Mouse (Mus musculus): ENCODE results near the gene Olfr765. TPM values are rescaled to one million over a fixed set of nuclear protein-coding genes. Genes with fewer than 3 reads are reported as not detected.
"Not testable (repeated sequence)": the region's sequence is repeated elsewhere in the genome, so short reads cannot be mapped to it uniquely, and the experiment has no call there.

Gene Olfr765
- not detected for total RNA-seq (2021)

DNA sequence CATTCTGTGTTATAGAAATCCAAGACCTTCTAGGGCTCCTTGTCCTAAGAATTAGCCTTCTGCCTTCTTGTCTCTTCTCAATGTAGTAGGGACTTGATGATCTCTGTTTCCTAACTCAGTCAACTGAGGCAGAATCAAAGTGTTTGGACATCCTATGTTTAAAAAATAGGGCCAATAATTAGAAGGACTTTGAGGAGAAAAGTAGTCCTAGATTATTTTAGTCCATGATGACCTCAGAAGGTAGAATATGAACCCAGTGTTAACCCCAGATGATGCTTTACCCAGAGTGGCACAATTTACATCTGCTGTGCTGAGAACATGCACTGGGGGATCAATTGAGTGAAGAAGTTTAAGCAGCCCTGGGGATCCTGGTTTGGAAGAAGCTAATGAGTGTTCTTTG lies at the start of gene Olfr765:
Gene Olfr765 (minus strand): TSS at position 101 of the 400 bp plus-strand sequence.
- DNase-seq (ENCODE audit: low spot score in 2 of 2); intact Hi-C loops (cut with DNase I): not testable (repeated sequence)

DNA sequence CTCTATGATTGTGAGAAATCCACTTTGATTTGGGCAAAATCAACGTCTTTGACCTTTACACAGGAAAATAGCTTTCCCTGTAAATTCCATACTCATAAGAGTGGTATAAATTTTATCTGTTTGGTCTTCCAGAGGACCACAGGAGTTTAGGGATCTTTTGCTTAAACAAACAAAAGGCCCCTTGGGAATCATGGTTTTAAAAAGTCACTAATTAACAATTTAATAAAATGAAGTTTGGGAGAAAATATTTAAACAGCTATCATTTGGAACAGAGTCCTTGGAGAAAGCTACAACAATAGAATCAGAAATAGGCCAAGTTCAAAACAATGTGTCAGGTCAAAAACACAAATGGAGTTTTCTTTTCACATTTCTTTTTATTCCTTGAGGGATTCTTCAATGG lies 49.5 kb upstream of the Olfr765 start, which contains the start of gene Olfr768:
Gene Olfr768 (minus strand): TSS at position 101 of the 400 bp plus-strand sequence.
- intact Hi-C loops (cut with DNase I), result no loop called here
- DNase-seq (ENCODE audit: low spot score in 2 of 2), result no peak

DNA sequence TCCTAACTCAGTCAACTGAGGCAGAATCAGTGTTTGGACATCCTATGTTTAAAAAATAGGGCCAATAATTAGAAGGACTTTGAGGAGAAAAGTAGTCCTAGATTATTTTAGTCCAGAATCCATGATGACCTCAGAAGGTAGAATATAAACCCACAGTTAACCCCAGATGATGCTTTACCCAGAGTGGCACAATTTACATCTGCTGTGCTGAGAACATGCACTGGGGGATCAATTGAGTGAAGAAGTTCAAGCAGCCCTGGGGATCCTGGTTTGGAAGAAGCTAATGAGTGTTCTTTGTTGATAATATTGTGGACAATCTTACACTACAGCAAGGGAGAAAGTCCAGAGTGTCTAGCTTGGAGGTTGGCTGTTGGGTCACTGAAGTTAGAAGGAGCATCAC lies 33.0 kb upstream of the Olfr765 start, which contains the start of gene Olfr767:
Gene Olfr767 (minus strand): TSS at position 101 of the 400 bp plus-strand sequence.
- DNase-seq (ENCODE audit: low spot score in 2 of 2); intact Hi-C loops (cut with DNase I): not testable (repeated sequence)

- no peak for DNase-seq (ENCODE audit: low spot score in 2 of 2)
- intact Hi-C loops (cut with DNase I), result no loop called here
Measured at GRCm38 (mm10) chr10:129068877-129069276, 19.1 kb upstream of the Olfr765 start, which contains the start of gene Olfr766-ps1. TSS of gene Olfr766-ps1 (minus strand) at chr10:129068977.

DNA sequence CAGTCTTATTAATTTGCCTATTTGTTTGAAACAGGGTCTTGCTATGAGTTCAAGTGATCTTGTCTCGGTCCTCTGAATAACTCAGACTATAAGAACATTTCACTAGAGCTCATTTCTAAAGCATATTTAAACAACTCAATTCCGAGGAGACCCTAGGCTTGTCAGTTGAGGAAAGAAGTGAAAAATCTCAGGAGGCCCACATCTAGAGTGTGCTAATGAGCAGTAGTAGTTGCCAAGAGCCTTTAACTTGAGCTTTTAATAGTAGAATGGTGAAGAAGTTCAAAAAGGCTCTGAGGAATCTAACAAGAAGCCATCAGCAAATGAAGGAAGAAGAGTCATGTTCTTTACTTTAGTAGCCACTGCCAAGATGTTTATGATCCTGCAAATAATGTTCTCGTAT lies 10.0 kb downstream of the Olfr765 start, which contains the start of gene Olfr764-ps1:
Gene Olfr764-ps1 (minus strand): TSS at position 101 of the 400 bp plus-strand sequence.
- no peak for DNase-seq (ENCODE audit: low spot score in 2 of 2)
- intact Hi-C loops (cut with DNase I), result no loop called here

GRCm38 (mm10) chr10:129028343-129028742 lies 21.5 kb downstream of the Olfr765 start:
- intact Hi-C loops (cut with DNase I), result no loop called here
- DNase-seq (ENCODE audit: low spot score in 2 of 2), result no peak

DNA sequence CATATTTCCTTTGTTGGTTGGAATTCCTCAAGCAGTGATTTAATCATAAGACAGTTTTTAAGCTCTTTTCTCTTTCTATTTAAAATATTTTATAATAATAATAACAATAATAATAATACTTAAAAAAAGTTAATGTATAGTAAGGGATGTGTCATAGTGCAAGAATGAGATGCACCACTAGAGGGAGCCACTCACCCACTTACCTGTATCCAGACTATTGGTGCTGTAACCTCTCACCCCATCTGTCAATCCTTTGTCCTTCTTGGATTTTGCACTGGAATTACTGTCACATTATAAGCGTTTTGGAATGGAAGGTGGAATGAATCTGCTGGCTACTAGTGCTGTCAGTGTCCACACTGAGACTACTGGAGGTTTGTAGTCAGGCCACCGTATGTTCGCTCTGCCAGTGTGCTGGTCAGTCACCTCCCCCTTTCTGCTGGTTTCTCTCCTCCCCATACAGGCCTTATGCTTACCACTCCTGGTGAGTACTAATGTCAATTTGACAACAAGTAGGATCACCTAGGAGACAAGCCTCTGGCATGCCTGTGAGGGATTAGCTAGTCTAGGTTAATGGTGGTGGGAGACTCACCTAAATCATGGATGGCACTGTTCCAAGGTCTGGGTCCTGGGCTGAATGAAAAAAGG lies 23.7 kb downstream of the Olfr765 start:
- intact Hi-C loops (cut with DNase I), result loop anchor here (2.0 kb wide), 1 partner anchor 1067 kb away; no protein-coding TSS in a partner anchor

GRCm38 (mm10) chr10:129023319-129023718 lies 26.5 kb downstream of the Olfr765 start:
- intact Hi-C loops (cut with DNase I), result no loop called here
- DNase-seq (ENCODE audit: low spot score in 2 of 2), result no peak

More for the DNA sequence above, 23.7 kb downstream of the Olfr765 start:
- peak; percentile 28 to 30 for DNase-seq (ENCODE audit: low spot score in 2 of 2)

GRCm38 (mm10) chr10:129014477-129014876 lies 35.3 kb downstream of the Olfr765 start:
- DNase-seq (ENCODE audit: low spot score in 2 of 2), result no peak

DNA sequence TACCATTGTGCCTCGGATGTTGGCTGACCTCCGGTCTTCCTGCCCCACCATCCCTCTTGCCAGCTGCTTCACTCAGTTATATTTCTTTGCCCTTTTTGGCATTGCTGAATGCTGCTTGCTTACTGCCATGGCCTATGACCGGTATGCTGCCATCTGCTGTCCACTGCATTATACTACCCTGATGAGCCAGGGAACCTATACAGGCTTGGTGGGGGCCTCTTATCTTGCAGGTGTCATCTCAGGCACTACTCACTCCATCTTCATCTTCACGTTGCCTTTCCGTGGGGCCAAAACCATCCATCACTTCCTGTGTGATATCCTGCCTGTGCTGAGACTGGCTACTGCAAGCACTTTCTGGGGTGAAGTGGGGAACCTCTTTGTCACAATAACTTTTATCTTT lies 38.3 kb downstream of the Olfr765 start:
- intact Hi-C loops (cut with DNase I); DNase-seq (ENCODE audit: low spot score in 2 of 2): not testable (repeated sequence)

More at GRCm38 (mm10) chr10:129014477-129014876, 35.3 kb downstream of the Olfr765 start:
- intact Hi-C loops (cut with DNase I), result no loop called here

DNA sequence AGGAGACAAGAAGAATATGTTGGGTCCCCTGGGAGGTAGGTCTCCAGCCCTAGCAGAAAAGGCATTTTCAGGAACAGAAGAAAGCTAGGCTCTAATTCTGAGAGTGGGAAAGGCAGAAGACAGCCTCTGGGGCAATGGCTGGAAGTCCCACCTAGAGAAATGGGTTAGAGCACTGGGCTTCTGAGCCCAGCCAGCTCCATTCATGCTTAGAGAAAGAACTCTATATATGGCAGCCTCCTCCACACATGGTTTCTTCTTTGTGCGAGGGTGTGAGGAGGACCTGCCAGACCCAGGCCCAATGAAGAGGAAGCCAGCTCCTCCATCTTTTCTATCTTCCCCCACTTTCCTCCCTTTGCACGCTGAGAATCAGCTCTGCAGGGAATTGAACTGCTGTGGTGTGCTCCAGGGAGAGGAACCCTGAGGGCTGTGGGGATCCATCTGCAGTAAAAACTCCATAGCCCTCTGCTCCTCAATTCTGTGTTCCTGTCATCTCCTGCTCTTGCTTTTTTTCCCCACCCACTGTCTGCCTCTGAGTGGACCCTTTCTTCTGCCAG lies 39.4 kb downstream of the Olfr765 start, which contains the start of gene Olfr763:
Gene Olfr763 (plus strand): TSS at position 504 of the 554 bp plus-strand sequence.
- DNase-seq (ENCODE audit: low spot score in 2 of 2), result no peak
- intact Hi-C loops (cut with DNase I), result no loop called here

GRCm38 (mm10) chr10:129004032-129004920 lies 45.5 kb downstream of the Olfr765 start:
- DNase-seq (ENCODE audit: low spot score in 2 of 2), result no peak
- intact Hi-C loops (cut with DNase I), result no loop called here

DNA sequence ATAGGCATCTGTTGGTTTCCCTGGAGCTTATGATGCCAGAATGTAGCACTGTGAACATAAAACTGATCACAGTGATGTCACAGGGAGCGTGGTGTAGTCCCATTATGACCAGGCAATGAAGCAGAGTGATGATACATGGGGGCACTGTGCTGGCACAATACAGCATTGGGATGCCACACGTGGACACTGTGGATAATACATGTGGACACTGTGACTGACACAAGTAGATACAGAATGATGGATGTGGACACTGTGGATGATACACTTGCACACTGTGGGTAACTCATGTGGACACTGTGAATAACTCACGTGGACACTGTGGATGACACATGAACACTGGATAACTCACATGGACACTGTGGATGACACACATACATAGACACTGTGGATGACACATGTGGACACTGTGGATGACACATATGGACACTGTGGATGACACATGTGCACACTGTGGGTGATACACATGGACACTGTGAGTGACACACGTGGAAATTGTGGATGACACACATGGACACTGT lies 53.2 kb downstream of the Olfr765 start:
- intact Hi-C loops (cut with DNase I), result no loop called here

DNA sequence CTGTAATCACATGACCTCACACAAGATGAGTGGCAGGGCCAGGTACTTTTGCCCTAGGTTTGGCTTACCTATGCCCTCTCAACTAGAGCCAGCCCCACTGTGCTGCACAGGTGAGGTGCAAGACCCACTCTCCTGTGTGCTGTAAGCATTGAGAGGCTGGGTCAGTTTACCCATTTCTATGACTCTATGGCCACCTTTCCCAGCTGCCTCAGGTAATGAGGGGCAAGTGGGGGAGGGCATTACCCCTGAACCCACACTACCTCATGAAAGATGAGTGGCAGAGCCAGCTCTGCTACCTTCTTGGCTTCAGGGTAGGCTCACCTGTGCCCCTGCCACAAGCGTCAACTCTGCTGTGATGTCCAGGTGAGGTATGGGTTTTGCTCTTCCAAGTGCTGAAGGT lies 54.0 kb downstream of the Olfr765 start:
- no peak for DNase-seq (ENCODE audit: low spot score in 2 of 2)
- intact Hi-C loops (cut with DNase I), result no loop called here

More for the DNA sequence above, 53.2 kb downstream of the Olfr765 start:
- DNase-seq (ENCODE audit: low spot score in 2 of 2), result no peak

Other genes starting within 250 kb of the Olfr765 start
- 10 to 100 TPM; 65.6 to 66.1 TPM for gene Dnajc14, start 245.9 kb downstream of the Olfr765 start, total RNA-seq (2021)
- gene Tmem198b, start 245.6 kb downstream of the Olfr765 start, total RNA-seq (2021), result 10 to 100 TPM in 1 of 2 experiments, 1 to 10 TPM in 1; 8.8 to 10.2 TPM
- gene Sarnp, start 232.7 kb downstream of the Olfr765 start, total RNA-seq (2021), result 10 to 100 TPM; 37.1 to 40.7 TPM
- gene Ormdl2, start 228.4 kb downstream of the Olfr765 start, total RNA-seq (2021), result 1 to 10 TPM; 6.9 to 7.5 TPM
- gene Gdf11, start 158.3 kb downstream of the Olfr765 start, total RNA-seq (2021), result 10 to 100 TPM; 12.8 to 14.9 TPM
- gene Cd63, start 149.0 kb downstream of the Olfr765 start, total RNA-seq (2021), result 10 to 100 TPM; 65.0 to 74.0 TPM
- gene Rdh5, start 127.1 kb downstream of the Olfr765 start, total RNA-seq (2021), result 1 to 10 TPM; 6.0 to 8.2 TPM
- 10 to 100 TPM; 81.4 to 86.2 TPM for gene Bloc1s1, start 126.0 kb downstream of the Olfr765 start, total RNA-seq (2021)
- gene Itga7, start 116.2 kb downstream of the Olfr765 start, total RNA-seq (2021), result 10 to 100 TPM; 12.4 to 15.5 TPM
- not detected for gene Mettl7b, start 89.0 kb downstream of the Olfr765 start, total RNA-seq (2021)
- gene Olfr9, start 60.6 kb downstream of the Olfr765 start, total RNA-seq (2021), result not detected
- gene Olfr763, start 39.2 kb downstream of the Olfr765 start, total RNA-seq (2021), result not detected
- gene Olfr764-ps1, start 10.1 kb downstream of the Olfr765 start, total RNA-seq (2021), result not detected
- gene Olfr766-ps1, start 19.0 kb upstream of the Olfr765 start, total RNA-seq (2021), result not detected
- not detected for gene Olfr767, start 32.9 kb upstream of the Olfr765 start, total RNA-seq (2021)
- gene Olfr768, start 49.4 kb upstream of the Olfr765 start, total RNA-seq (2021), result not detected
- not detected for gene Olfr769, start 67.9 kb upstream of the Olfr765 start, total RNA-seq (2021)
- gene Olfr770, start 89.0 kb upstream of the Olfr765 start, total RNA-seq (2021), result not detected
- not detected for gene Olfr771, start 114.8 kb upstream of the Olfr765 start, total RNA-seq (2021)
- gene Olfr772, start 127.9 kb upstream of the Olfr765 start, total RNA-seq (2021), result not detected
- gene Olfr773, start 137.4 kb upstream of the Olfr765 start, total RNA-seq (2021), result not detected
- gene Olfr774, start 186.2 kb upstream of the Olfr765 start, total RNA-seq (2021), result not detected
- not detected for gene Olfr775, start 198.4 kb upstream of the Olfr765 start, total RNA-seq (2021)
- gene Olfr776, start 209.1 kb upstream of the Olfr765 start, total RNA-seq (2021), result not detected
- gene Olfr777, start 221.5 kb upstream of the Olfr765 start, total RNA-seq (2021), result not detected